Mouse (Mus musculus): Measurements from ENCODE around the gene Adssl1. TPM values are rescaled to one million over a fixed set of nuclear protein-coding genes. Genes with fewer than 3 reads are reported as not detected.
A peak's percentile ranks its signal among the peaks of the same experiment; 100 is the strongest.

The Adssl1 gene
- polyA plus RNA-seq, 1 experiment from 2014 or later: 2.0 TPM

DNA sequence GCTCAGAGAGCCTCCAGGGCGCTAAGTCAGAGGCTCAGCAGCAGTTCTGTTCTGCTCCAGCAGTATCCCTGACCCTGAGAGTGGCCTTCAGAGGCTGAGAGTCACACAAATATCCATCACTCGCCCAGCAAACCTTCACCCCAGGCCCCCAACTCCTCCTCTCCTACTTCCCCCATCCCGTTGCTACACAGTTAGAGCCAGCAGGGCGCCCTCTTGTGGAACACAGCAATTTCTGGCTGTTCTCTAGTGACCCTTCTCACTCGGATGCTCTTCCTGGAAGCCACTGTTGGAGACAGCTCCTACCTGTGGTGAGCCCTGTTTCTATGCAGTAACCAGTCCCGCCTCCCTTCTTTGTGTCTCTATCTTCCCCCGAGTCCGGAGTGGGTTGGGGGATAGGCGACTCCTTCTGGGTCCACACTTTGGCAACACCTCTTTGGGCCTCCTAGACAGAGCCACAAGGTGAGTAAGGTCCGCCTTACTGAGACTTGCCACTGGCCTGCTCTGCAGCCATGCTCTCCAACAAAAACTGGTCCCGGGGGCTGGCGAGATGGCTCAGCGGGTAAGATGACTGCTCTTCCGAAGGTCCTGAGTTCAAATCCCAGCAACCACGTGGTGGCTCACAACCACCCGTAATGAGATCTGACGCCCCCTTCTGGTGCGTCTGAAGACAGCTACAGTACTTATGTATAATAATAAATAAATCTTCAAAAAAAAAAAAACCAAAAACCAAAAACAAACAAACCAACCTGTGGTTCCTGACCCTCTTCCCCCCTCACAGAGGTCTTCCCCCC lies 55.6 kb downstream of the Adssl1 start:
- peak overlapping the region; percentile 91 for H3K27ac ChIP-seq (replicated peaks)
- peak; percentile 36 for ATAC-seq (replicated peaks)
- 18% methylated on average over 18 of the region's 18 CpGs for WGBS
- peak overlapping the region; percentile 87 for H3K4me2 ChIP-seq (replicated peaks)
- H3K4me1 ChIP-seq: peaks cover 59% of the 10 kb centered on the region
- peaks cover 7% of the 10 kb centered on the region; the same call in 1 of the 2 replicates for H3K36me3 ChIP-seq
- H3K4me3 ChIP-seq: peak overlapping the region; percentile 94
- H3K9ac ChIP-seq (replicated peaks): 0 out of 2 replicates have a peak overlapping the region, but pooled peaks have one; percentile 14
- H3K27me3 ChIP-seq: peaks cover 23% of the 10 kb centered on the region
- H3K9me3 ChIP-seq: no peaks in the 10 kb centered on the region

DNA sequence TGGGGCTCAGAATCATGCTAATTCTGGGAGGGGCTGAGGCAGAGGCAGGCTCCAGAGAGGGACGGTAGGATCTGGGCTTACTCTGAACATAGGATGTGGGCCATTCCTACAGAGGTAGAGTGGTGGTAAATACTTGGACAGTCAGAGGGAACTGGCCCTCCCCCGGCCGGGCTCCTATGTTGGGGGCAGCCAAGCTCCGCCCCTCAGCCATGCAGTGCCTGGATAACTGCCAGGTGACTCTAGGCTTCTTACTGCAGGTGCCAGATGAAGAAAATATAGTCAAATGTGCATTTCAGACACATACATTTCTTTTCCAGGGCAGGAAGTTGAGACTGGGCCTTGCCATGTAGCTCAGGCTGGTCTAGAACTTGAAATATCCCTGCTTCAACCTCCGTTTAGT lies 57.2 kb downstream of the Adssl1 start:
- Histone ChIP-seq H3K4me1 (peaks cover 43% of the 10 kb centered on the region), H3K4me3 (no peak overlapping the region), H3K27ac (replicated peaks) (no peak overlapping the region), H3K27me3 (peaks cover 32% of the 10 kb centered on the region), H3K36me3 (no peaks in the 10 kb centered on the region), H3K4me2 (replicated peaks) (no peak overlapping the region), H3K9ac (replicated peaks) (no peak overlapping the region), H3K9me3 (no peaks in the 10 kb centered on the region)
- no peak for ATAC-seq (replicated peaks)
- WGBS: 50% methylated on average over 5 of the region's 5 CpGs

DNA sequence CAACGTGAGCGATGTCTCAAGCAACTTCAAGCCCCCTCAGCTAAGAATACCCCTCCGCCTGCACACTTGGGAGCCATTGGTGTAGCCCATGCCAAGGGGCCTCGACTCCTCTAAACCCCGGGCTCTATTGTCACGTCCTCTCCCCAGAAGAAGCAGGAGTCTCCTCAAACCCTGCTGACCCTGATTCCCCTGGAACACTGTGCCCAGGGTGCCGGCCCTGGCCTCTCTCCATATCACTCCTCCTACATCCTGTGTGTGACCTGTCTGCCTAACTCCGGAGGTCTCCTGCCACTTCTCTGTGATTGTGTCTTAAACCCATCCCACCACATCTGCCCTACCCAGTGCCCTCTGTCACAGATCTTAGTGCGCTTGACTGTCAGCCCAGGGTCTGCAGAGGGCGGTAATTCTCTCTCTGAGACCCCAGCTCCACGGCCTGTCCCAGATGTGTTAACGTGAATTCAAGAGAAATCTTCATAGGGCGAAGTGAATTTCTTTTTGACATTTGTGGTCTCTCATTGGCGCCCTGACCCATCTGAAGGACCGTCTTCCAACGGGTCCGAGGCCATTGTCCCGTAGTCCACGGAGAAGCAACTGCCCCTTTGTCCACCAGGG lies 58.2 kb downstream of the Adssl1 start:
- Histone ChIP-seq H3K4me3 (peak overlapping the region; percentile 47), H3K27ac (replicated peaks) (no peak overlapping the region), H3K4me2 (replicated peaks) (peak overlapping the region; percentile 83), H3K4me1 (peaks cover 33% of the 10 kb centered on the region), H3K9me3 (no peaks in the 10 kb centered on the region), H3K9ac (replicated peaks) (peak overlapping the region; percentile 44), H3K27me3 (peaks cover 32% of the 10 kb centered on the region), H3K36me3 (no peaks in the 10 kb centered on the region)
- no peak for ATAC-seq (replicated peaks)
- 17% methylated on average over 19 of the region's 19 CpGs for WGBS

DNA sequence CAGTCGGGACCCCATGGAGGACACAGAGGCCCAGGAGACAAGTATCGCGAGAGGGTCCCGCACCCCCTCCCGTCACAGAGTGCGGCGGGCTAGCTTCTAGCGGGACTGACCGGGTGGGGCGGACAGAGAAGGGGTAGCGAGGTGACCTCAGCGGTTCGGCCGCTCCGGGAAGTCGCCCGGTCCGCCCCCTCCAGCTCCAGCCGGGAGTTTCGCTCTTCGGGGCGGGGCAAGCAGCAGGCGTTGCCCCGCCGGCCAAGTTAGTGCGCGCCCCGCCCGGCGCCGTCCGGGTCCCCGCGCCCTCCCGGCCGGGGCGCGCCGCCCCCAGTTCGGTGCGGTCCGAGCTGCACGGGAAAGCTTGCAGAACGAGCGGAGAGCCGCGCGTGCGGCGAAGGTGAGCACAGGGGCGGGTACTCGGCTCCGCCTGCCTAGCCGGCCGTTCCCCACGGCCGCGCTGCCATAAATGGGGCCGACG lies 58.7 kb downstream of the Adssl1 start, which contains the start of gene Zbtb42:
Gene Zbtb42 (plus strand): TSS at position 274 of the 472 bp plus-strand sequence.
- peak within 1 kb of the TSS; percentile 83 for H3K4me2 ChIP-seq (replicated peaks)
- no peak for ATAC-seq (replicated peaks)
- H3K4me1 ChIP-seq: peaks cover 30% of the 10 kb centered on the region
- H3K27ac ChIP-seq (replicated peaks): no peak within 1 kb of the TSS
- H3K36me3 ChIP-seq: no peaks in the 10 kb centered on the region
- peak within 1 kb of the TSS; percentile 47 for H3K4me3 ChIP-seq
- no peaks in the 10 kb centered on the region for H3K9me3 ChIP-seq
- peaks cover 32% of the 10 kb centered on the region for H3K27me3 ChIP-seq
- WGBS: under 1% methylated on average over 56 of the region's 60 CpGs
- H3K9ac ChIP-seq (replicated peaks): peak within 1 kb of the TSS; percentile 44

DNA sequence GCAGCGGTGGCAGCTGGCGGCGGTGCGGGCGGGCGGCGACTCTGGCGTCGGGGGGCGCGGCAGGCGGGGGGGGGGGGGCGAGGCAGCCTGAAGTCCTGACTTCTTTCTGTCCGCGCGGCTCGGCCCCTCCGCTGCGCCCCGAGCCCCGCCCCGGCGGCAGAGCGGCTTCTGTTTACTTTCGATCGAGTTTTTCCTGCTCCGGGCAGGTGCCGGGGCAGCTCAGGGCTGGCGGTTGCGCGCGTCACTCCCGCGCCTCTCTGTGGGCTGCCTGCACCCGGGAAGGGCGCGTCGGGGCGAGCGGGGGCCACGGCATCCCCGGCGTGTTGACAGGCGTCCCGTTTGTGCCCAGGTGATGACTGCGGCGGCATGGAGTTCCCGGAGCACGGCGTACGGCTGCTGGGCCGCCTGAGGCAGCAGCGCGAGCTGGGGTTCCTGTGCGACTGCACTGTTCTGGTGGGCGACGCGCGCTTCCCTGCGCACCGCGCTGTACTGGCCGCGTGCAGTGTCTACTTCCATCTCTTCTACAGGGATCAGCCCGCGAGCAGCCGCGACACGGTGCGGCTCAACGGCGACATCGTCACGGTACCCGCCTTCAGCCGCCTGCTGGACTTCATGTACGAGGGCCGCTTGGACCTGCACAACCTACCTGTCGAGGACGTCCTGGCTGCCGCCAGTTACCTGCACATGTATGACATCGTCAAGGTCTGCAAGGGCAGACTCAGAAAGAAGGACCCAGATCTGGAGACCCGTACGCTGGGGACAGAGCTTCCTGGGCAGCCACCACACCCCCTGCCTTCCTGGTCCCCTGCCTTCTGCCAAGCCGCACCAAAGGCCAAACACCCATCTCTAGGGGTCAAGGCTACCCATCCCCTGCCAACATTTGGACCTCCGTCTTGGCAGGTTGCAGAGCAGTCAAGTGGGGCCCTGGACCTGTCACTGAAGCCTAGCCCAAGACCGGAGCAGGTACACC lies 59.5 kb downstream of the Adssl1 start:
- Histone ChIP-seq H3K27me3 (peaks cover 32% of the 10 kb centered on the region), H3K27ac (replicated peaks) (no peak overlapping the region), H3K4me3 (peak overlapping the region; percentile 47), H3K4me1 (peaks cover 29% of the 10 kb centered on the region), H3K9ac (replicated peaks) (peak overlapping the region; percentile 44), H3K4me2 (replicated peaks) (peak overlapping the region; percentile 83), H3K9me3 (no peaks in the 10 kb centered on the region), H3K36me3 (no peaks in the 10 kb centered on the region)
- ATAC-seq (replicated peaks): peak; percentile 49; the same call in 1 of the 2 replicates
- 3% methylated on average over 80 of the region's 87 CpGs for WGBS

DNA sequence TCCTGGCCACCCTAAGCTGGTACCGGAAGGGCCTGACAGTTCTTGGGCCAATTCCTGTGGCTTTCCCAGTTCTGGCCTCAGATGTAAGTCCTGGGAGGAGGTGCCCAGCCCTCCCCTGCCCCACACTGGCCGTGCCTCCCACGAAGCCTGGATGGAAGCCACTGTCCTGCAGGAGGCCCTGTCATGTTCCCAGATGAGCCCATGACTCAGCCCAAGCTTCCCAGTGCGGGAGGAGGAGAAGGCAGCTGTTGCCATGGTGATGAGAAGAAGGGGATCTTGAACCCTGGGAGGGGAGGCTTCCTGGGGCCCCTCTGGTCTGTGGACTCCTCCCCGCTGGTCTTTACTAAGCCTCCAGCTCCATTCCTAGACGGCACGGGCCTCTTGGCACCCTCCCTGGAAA lies 63.5 kb downstream of the Adssl1 start:
- no peak overlapping the region for H3K4me2 ChIP-seq (replicated peaks)
- H3K9me3 ChIP-seq: no peaks in the 10 kb centered on the region
- WGBS: 47% methylated on average over 7 of the region's 7 CpGs
- peaks cover 16% of the 10 kb centered on the region for H3K4me1 ChIP-seq
- H3K36me3 ChIP-seq: no peaks in the 10 kb centered on the region
- ATAC-seq (replicated peaks): no peak
- H3K27ac ChIP-seq (replicated peaks): no peak overlapping the region
- H3K9ac ChIP-seq (replicated peaks): no peak overlapping the region
- H3K27me3 ChIP-seq: peaks cover 25% of the 10 kb centered on the region
- H3K4me3 ChIP-seq: no peak overlapping the region

DNA sequence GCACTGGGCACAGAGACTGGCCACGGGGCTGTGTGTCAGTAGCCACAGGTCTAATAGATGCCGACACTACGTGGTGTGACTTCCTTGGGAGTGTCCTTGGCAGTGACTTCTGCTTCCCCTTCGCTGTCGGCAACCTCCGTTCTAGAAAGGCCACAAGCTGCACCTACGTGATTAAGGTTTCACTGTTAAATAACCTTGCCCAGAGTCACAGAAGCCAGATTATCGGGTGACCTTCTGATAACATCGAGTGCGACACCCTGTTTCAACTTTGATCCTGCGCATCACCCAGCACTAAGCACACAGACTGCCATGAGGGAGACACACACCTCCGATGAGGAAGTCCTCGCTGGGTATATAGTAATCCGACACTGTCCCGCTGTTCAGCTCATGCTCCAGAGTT lies 68.6 kb downstream of the Adssl1 start:
- WGBS: 83% methylated on average over 15 of the region's 15 CpGs
- Histone ChIP-seq H3K27ac (replicated peaks) (no peak overlapping the region), H3K9me3 (no peaks in the 10 kb centered on the region), H3K36me3 (no peaks in the 10 kb centered on the region), H3K9ac (replicated peaks) (no peak overlapping the region), H3K27me3 (no peaks in the 10 kb centered on the region), H3K4me1 (peaks cover 10% of the 10 kb centered on the region), H3K4me3 (no peak overlapping the region), H3K4me2 (replicated peaks) (no peak overlapping the region)
- no peak for ATAC-seq (replicated peaks)

Small RNAs within 50 kb of the gene (microRNA-seq; reads per million reads assigned to microRNA genes)
- gene Mir6939: 0.66 reads per million

Other genes with a start within 250 kb of the Adssl1 start
- 0.14 and 0.22 TPM in 2 replicates for gene A530016L24Rik, start 130.6 kb upstream of the Adssl1 start, polyA plus RNA-seq (2015; fragmentation: Nextera tagmentation; extraction: Ambion mirVana)
- 48.4 and 51.6 TPM in 2 replicates for gene Tmem179, start 103.3 kb upstream of the Adssl1 start, polyA plus RNA-seq (2015; fragmentation: Nextera tagmentation; extraction: Ambion mirVana)
- 3.0 and 3.9 TPM in 2 replicates for gene Inf2, start 31.3 kb upstream of the Adssl1 start, polyA plus RNA-seq (2015; fragmentation: Nextera tagmentation; extraction: Ambion mirVana)
- gene Siva1, start 24.6 kb downstream of the Adssl1 start, polyA plus RNA-seq (2015; fragmentation: Nextera tagmentation; extraction: Ambion mirVana): 77.2 and 91.2 TPM in 2 replicates
- 79.1 and 147 TPM in 2 replicates for gene Akt1, start 54.8 kb downstream of the Adssl1 start, polyA plus RNA-seq (2015; fragmentation: Nextera tagmentation; extraction: Ambion mirVana)
- gene Zbtb42, start 58.8 kb downstream of the Adssl1 start, polyA plus RNA-seq (2015; fragmentation: Nextera tagmentation; extraction: Ambion mirVana): 0.98 TPM in 2 replicates
- 24.0 and 27.0 TPM in 2 replicates for gene Cep170b, start 100.4 kb downstream of the Adssl1 start, polyA plus RNA-seq (2015; fragmentation: Nextera tagmentation; extraction: Ambion mirVana)
- gene Pld4, start 140.6 kb downstream of the Adssl1 start, polyA plus RNA-seq (2015; fragmentation: Nextera tagmentation; extraction: Ambion mirVana): 5.3 and 6.2 TPM in 2 replicates
- 0.92 and 1.1 TPM in 2 replicates for gene Ahnak2, start 182.6 kb downstream of the Adssl1 start, polyA plus RNA-seq (2015; fragmentation: Nextera tagmentation; extraction: Ambion mirVana)
- gene Clba1, start 188.9 kb downstream of the Adssl1 start, polyA plus RNA-seq (2015; fragmentation: Nextera tagmentation; extraction: Ambion mirVana): 16.9 and 18.5 TPM in 2 replicates
- gene Cdca4, start 209.4 kb downstream of the Adssl1 start, polyA plus RNA-seq (2015; fragmentation: Nextera tagmentation; extraction: Ambion mirVana): 81.3 and 82.0 TPM in 2 replicates
- gene Gpr132, start 248.2 kb downstream of the Adssl1 start, polyA plus RNA-seq (2015; fragmentation: Nextera tagmentation; extraction: Ambion mirVana): not detected in 2 replicates